Mouse (Mus musculus): Measurements from ENCODE around the gene Gpr3. TPM values are rescaled to one million over a fixed set of nuclear protein-coding genes. Genes with fewer than 3 reads are reported as not detected.

Gene Gpr3
- polyA plus RNA-seq, 1 experiment from 2014 or later: not detected

GRCm38 (mm10) chr4:133197355-133197754, 15.0 kb downstream of the Gpr3 start:
- no peak overlapping the region for H3K27ac ChIP-seq
- H3K4me1 ChIP-seq (replicated peaks): peaks cover 41% of the 10 kb centered on the region
- no peak overlapping the region for H3K4me2 ChIP-seq
- no peaks in the 10 kb centered on the region for H3K27me3 ChIP-seq
- DNase-seq: no peak
- H3K9ac ChIP-seq: no peak overlapping the region
- ATAC-seq (ENCODE audit: low read depth): no peak
- H3K36me3 ChIP-seq: peaks cover 50% of the 10 kb centered on the region
- no peaks in the 10 kb centered on the region for H3K9me3 ChIP-seq (replicated peaks)
- 69% methylated on average over 5 of the region's 5 CpGs for WGBS (ENCODE audit: insufficient replicate concordance)
- no peak overlapping the region for H3K4me3 ChIP-seq (replicated peaks)

GRCm38 (mm10) chr4:133196852-133197251, 15.5 kb downstream of the Gpr3 start:
- H3K27me3 ChIP-seq: no peaks in the 10 kb centered on the region
- no peaks in the 10 kb centered on the region for H3K9me3 ChIP-seq (replicated peaks)
- peaks cover 41% of the 10 kb centered on the region for H3K4me1 ChIP-seq (replicated peaks)
- DNase-seq (no peak), ATAC-seq (ENCODE audit: low read depth) (no peak)
- H3K9ac ChIP-seq: no peak overlapping the region
- no peak overlapping the region for H3K4me2 ChIP-seq
- 84% methylated on average over 7 of the region's 7 CpGs for WGBS (ENCODE audit: insufficient replicate concordance)
- no peak overlapping the region for H3K27ac ChIP-seq
- no peak overlapping the region for H3K4me3 ChIP-seq (replicated peaks)
- H3K36me3 ChIP-seq: peaks cover 55% of the 10 kb centered on the region

- Histone ChIP-seq H3K9me3 (replicated peaks) (no peaks in the 10 kb centered on the region), H3K27me3 (no peaks in the 10 kb centered on the region), H3K9ac (no peak overlapping the region), H3K4me2 (no peak overlapping the region), H3K4me3 (replicated peaks) (no peak overlapping the region), H3K36me3 (peaks cover 62% of the 10 kb centered on the region), H3K4me1 (replicated peaks) (peaks cover 38% of the 10 kb centered on the region), H3K27ac (no peak overlapping the region)
- WGBS (ENCODE audit: insufficient replicate concordance): 68% methylated on average over 2 of the region's 2 CpGs
- ATAC-seq (ENCODE audit: low read depth): no peak
- no peak for DNase-seq
These were observed 16.2 kb downstream of the Gpr3 start for GRCm38 (mm10) chr4:133196136-133196535.

GRCm38 (mm10) chr4:133195014-133195413, 17.3 kb downstream of the Gpr3 start:
- H3K27me3 ChIP-seq: no peaks in the 10 kb centered on the region
- no peaks in the 10 kb centered on the region for H3K9me3 ChIP-seq (replicated peaks)
- DNase-seq (no peak), ATAC-seq (ENCODE audit: low read depth) (no peak)
- no peak overlapping the region for H3K4me2 ChIP-seq
- H3K27ac ChIP-seq: no peak overlapping the region
- no peak overlapping the region for H3K4me3 ChIP-seq (replicated peaks)
- WGBS (ENCODE audit: insufficient replicate concordance): 58% methylated on average over 4 of the region's 4 CpGs
- H3K9ac ChIP-seq: no peak overlapping the region
- H3K36me3 ChIP-seq: peaks cover 74% of the 10 kb centered on the region
- H3K4me1 ChIP-seq (replicated peaks): peaks cover 26% of the 10 kb centered on the region

GRCm38 (mm10) chr4:133194482-133194881, 17.9 kb downstream of the Gpr3 start:
- Histone ChIP-seq H3K9ac (no peak overlapping the region), H3K27me3 (no peaks in the 10 kb centered on the region), H3K4me3 (replicated peaks) (no peak overlapping the region), H3K36me3 (peaks cover 79% of the 10 kb centered on the region), H3K4me2 (no peak overlapping the region), H3K27ac (no peak overlapping the region), H3K9me3 (replicated peaks) (no peaks in the 10 kb centered on the region), H3K4me1 (replicated peaks) (peaks cover 23% of the 10 kb centered on the region)
- 85% methylated on average over 11 of the region's 11 CpGs for WGBS (ENCODE audit: insufficient replicate concordance)
- DNase-seq (no peak), ATAC-seq (ENCODE audit: low read depth) (no peak)

GRCm38 (mm10) chr4:133189396-133189795, 22.9 kb downstream of the Gpr3 start:
- 77% methylated on average over 10 of the region's 10 CpGs for WGBS (ENCODE audit: insufficient replicate concordance)

GRCm38 (mm10) chr4:133186856-133187255, 25.5 kb downstream of the Gpr3 start:
- Histone ChIP-seq H3K4me3 (replicated peaks) (no peak overlapping the region), H3K27ac (no peak overlapping the region), H3K9me3 (replicated peaks) (no peaks in the 10 kb centered on the region), H3K9ac (no peak overlapping the region), H3K36me3 (peaks cover 77% of the 10 kb centered on the region), H3K27me3 (no peaks in the 10 kb centered on the region), H3K4me1 (replicated peaks) (peaks cover 18% of the 10 kb centered on the region), H3K4me2 (no peak overlapping the region)
- 90% methylated on average over 5 of the region's 5 CpGs for WGBS (ENCODE audit: insufficient replicate concordance)
- ATAC-seq (ENCODE audit: low read depth) (no peak), DNase-seq (no peak)

More at GRCm38 (mm10) chr4:133189396-133189795, 22.9 kb downstream of the Gpr3 start:
- no peak overlapping the region for H3K9ac ChIP-seq
- no peak overlapping the region for H3K4me2 ChIP-seq
- DNase-seq (no peak), ATAC-seq (ENCODE audit: low read depth) (no peak)
- H3K9me3 ChIP-seq (replicated peaks): no peaks in the 10 kb centered on the region
- no peak overlapping the region for H3K4me3 ChIP-seq (replicated peaks)
- peaks cover 6% of the 10 kb centered on the region; the same call in 1 of the 2 replicates for H3K4me1 ChIP-seq (replicated peaks)
- no peak overlapping the region for H3K27ac ChIP-seq
- no peaks in the 10 kb centered on the region for H3K27me3 ChIP-seq
- H3K36me3 ChIP-seq: peaks cover 93% of the 10 kb centered on the region

GRCm38 (mm10) chr4:133185893-133186292, 26.4 kb downstream of the Gpr3 start:
- no peak for DNase-seq
- no peak for ATAC-seq (ENCODE audit: low read depth)

GRCm38 (mm10) chr4:133184898-133185665, 27.3 kb downstream of the Gpr3 start:
- Histone ChIP-seq H3K4me1 (replicated peaks) (peaks cover 18% of the 10 kb centered on the region), H3K4me2 (no peak overlapping the region), H3K36me3 (peaks cover 75% of the 10 kb centered on the region), H3K27ac (peak overlapping the region; percentile 5; the same call in 1 of the 2 replicates), H3K9ac (no peak overlapping the region), H3K4me3 (replicated peaks) (no peak overlapping the region), H3K27me3 (no peaks in the 10 kb centered on the region), H3K9me3 (replicated peaks) (no peaks in the 10 kb centered on the region)
- WGBS (ENCODE audit: insufficient replicate concordance): 74% methylated on average over 15 of the region's 15 CpGs
- no peak for ATAC-seq (ENCODE audit: low read depth)
- DNase-seq: no peak

More at GRCm38 (mm10) chr4:133185893-133186292, 26.4 kb downstream of the Gpr3 start:
- Histone ChIP-seq H3K27ac (no peak overlapping the region), H3K36me3 (peaks cover 76% of the 10 kb centered on the region), H3K4me1 (replicated peaks) (peaks cover 18% of the 10 kb centered on the region), H3K27me3 (no peaks in the 10 kb centered on the region), H3K4me2 (no peak overlapping the region), H3K9me3 (replicated peaks) (no peaks in the 10 kb centered on the region), H3K9ac (no peak overlapping the region), H3K4me3 (replicated peaks) (no peak overlapping the region)
- 93% methylated on average over 8 of the region's 8 CpGs for WGBS (ENCODE audit: insufficient replicate concordance)

GRCm38 (mm10) chr4:133184031-133184897, 28.1 kb downstream of the Gpr3 start:
- Histone ChIP-seq H3K36me3 (peaks cover 75% of the 10 kb centered on the region), H3K27ac (peak overlapping the region; percentile 5), H3K9ac (no peak overlapping the region), H3K4me1 (replicated peaks) (peaks cover 22% of the 10 kb centered on the region), H3K9me3 (replicated peaks) (no peaks in the 10 kb centered on the region), H3K4me2 (no peak overlapping the region), H3K4me3 (replicated peaks) (no peak overlapping the region), H3K27me3 (no peaks in the 10 kb centered on the region)
- 75% methylated on average over 14 of the region's 14 CpGs for WGBS (ENCODE audit: insufficient replicate concordance)
- no peak for ATAC-seq (ENCODE audit: low read depth)
- no peak for DNase-seq

- no peak overlapping the region for H3K4me3 ChIP-seq (replicated peaks)
- 88% methylated on average over 8 of the region's 8 CpGs for WGBS (ENCODE audit: insufficient replicate concordance)
- ATAC-seq (ENCODE audit: low read depth) (no peak), DNase-seq (no peak)
- H3K4me2 ChIP-seq: no peak overlapping the region
- no peak overlapping the region for H3K9ac ChIP-seq
- peaks cover 70% of the 10 kb centered on the region for H3K36me3 ChIP-seq
- no peak overlapping the region for H3K27ac ChIP-seq
- H3K4me1 ChIP-seq (replicated peaks): peaks cover 39% of the 10 kb centered on the region
- no peaks in the 10 kb centered on the region for H3K9me3 ChIP-seq (replicated peaks)
- no peaks in the 10 kb centered on the region for H3K27me3 ChIP-seq
These were observed 29.8 kb downstream of the Gpr3 start for GRCm38 (mm10) chr4:133182439-133183033.

All from liver, embryonic 13.5 days (tissue).